Mouse (Mus musculus) heart, embryonic 14.5 days (tissue): ENCODE results near the gene Grip1. TPM values are rescaled to one million over a fixed set of nuclear protein-coding genes. Genes with fewer than 3 reads are reported as not detected.

ENCODE experiments used
- ATAC-seq: fragments of 200-750 bp; cut with Nextera tagmentation; 2 replicates; pipeline ENCODE4 v1.8.0; 2017; ENCODE audit warnings: low read depth, moderate TSS enrichment; ENCODE audit not compliant: insufficient number of reproducible peaks, insufficient read depth, low FRiP score
- H3K27ac ChIP-seq, 2 experiments: fragments of 200-500 bp in 1 of 2; fragments of 300-500 bp in 1 of 2; sonication (generic) in 1 of 2; replicated peaks in 1 of 2; 2 replicates each; pipeline ENCODE4 v1.5.1; 2012 to 2014; ENCODE audit warnings: low read depth in 2 of 2, low read length in 2 of 2, control low read depth in 1 of 2, mild to moderate bottlenecking in 1 of 2, mixed read lengths in 1 of 2; ENCODE audit not compliant: control insufficient read depth in 1 of 2, insufficient read depth in 1 of 2
- H3K27me3 ChIP-seq: fragments of 300-500 bp; sonication (generic); 2 replicates; pipeline ENCODE4 v1.6.1; 2014; ENCODE audit warnings: mild to moderate bottlenecking, low read length, control low read depth; ENCODE audit not compliant: control insufficient read depth, insufficient read depth
- H3K36me3 ChIP-seq: fragments of 300-500 bp; sonication (generic); 2 replicates; pipeline ENCODE4 v1.6.1; 2014; ENCODE audit warnings: mild to moderate bottlenecking, control low read depth, low read length, mixed read lengths; ENCODE audit not compliant: control insufficient read depth, insufficient read depth
- H3K4me1 ChIP-seq, 2 experiments: fragments of 200-500 bp in 1 of 2; fragments of 300-500 bp in 1 of 2; sonication (generic) in 1 of 2; 2 replicates each; pipeline ENCODE4 v1.6.1; 2012 to 2014; ENCODE audit warnings: low read length in 2 of 2, control low read depth in 1 of 2, mixed read lengths in 1 of 2; ENCODE audit not compliant: control insufficient read depth in 2 of 2, insufficient read depth in 2 of 2
- H3K4me2 ChIP-seq: fragments of 300-500 bp; sonication (generic); 2 replicates; pipeline ENCODE4 v1.6.1; 2014; ENCODE audit warnings: mild to moderate bottlenecking, low read length
- H3K4me3 ChIP-seq, 2 experiments: fragments of 200-500 bp in 1 of 2; fragments of 300-500 bp in 1 of 2; sonication (generic) in 1 of 2; 2 replicates each; pipeline ENCODE4 v1.5.1; 2012 to 2014; ENCODE audit warnings: low read length in 2 of 2, mild to moderate bottlenecking in 2 of 2, control low read depth in 1 of 2, low read depth in 1 of 2, moderate library complexity in 1 of 2; ENCODE audit not compliant: control insufficient read depth in 1 of 2, insufficient read depth in 1 of 2
- H3K9ac ChIP-seq: fragments of 300-500 bp; sonication (generic); 2 replicates; pipeline ENCODE4 v1.6.1; 2014; ENCODE audit warnings: mild to moderate bottlenecking, low read length
- H3K9me3 ChIP-seq: fragments of 300-500 bp; sonication (generic); 2 replicates; pipeline ENCODE4 v1.6.1; 2016; ENCODE audit warnings: low read length, control low read depth; ENCODE audit not compliant: control insufficient read depth
- WGBS: fragments of 180-500 bp; shearing (Covaris S2); extraction: QIAGEN DNeasy Blood & Tissue Kit; methylation state at CpG from one replicate; pipeline ENCODE4 v1.1.7; 2014; 5-methylcytosine and 5-hydroxymethylcytosine counted together
- polyA plus RNA-seq: library from polyadenylated mRNA; unstranded; fragments of >200 nt; fragmentation: Nextera tagmentation; extraction: Ambion mirVana; gene quantifications from 2 replicates; pipeline ENCODE4 v1.2.1, GENCODE M21; 2014

The Grip1 gene
- polyA plus RNA-seq, 1 experiment from 2014 or later = 2.9 TPM

DNA sequence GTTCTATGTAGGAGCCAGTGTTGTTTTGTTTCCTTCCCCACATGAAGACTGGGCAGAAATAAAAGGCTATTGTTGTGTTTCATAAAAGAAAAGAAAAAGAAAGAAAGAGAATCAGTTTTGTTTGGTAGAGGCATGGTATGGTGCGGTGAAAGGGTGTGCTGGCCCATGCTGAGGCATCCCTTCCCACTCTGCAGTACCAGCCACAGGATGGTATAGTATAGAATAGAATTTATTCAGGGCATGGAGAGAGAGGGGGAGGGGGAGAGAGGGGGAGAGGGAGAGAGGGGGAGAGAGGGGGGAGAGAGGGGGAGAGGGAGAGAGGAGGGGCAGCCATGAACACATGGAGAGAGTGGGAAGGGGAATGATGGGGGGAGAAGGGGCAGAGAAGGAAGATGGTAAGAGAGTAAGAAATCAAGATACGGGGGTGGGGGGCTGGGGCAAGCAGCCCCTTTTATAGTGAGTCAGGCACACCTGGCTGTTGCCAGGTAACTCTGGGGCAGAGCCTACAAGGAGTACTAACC is 591.1 kb downstream of the Grip1 start:
- 89% methylated on average over 2 of the region's 2 CpGs for WGBS

GRCm38 (mm10) chr10:120060579-120061237 is 607.1 kb downstream of the Grip1 start:
- H3K9me3 ChIP-seq = no peaks in the 10 kb centered on the region
- no peaks in the 10 kb centered on the region for H3K27me3 ChIP-seq
- H3K9ac ChIP-seq = no peak overlapping the region
- H3K4me1 ChIP-seq = peaks cover 9 to 13% of the 10 kb centered on the region in 2 experiments
- 25% methylated on average over 10 of the region's 10 CpGs for WGBS
- H3K27ac ChIP-seq = no peak overlapping the region
- no peak for ATAC-seq
- peak overlapping the region; percentile 52; the same call in 1 of the 2 replicates for H3K4me2 ChIP-seq
- no peak overlapping the region for H3K4me3 ChIP-seq
- no peaks in the 10 kb centered on the region for H3K36me3 ChIP-seq

More for the DNA sequence above, 591.1 kb downstream of the Grip1 start:
- Histone ChIP-seq H3K4me2 (no peak overlapping the region), H3K9me3 (no peaks in the 10 kb centered on the region), H3K4me1 (no peaks in the 10 kb centered on the region), H3K27ac (no peak overlapping the region), H3K4me3 (no peak overlapping the region), H3K9ac (no peak overlapping the region), H3K36me3 (0 out of 2 replicates have a peak, but pooled peaks cover 4% of the 10 kb centered on the region), H3K27me3 (no peaks in the 10 kb centered on the region)
- ATAC-seq = no peak

GRCm38 (mm10) chr10:120061238-120062130 is 607.9 kb downstream of the Grip1 start:
- 53% methylated on average over 24 of the region's 24 CpGs for WGBS
- Histone ChIP-seq H3K27ac (no peak overlapping the region), H3K9ac (no peak overlapping the region), H3K4me3 (peak overlapping the region in 1 of 2 experiments; percentile 3; a peak in 1 of 4 replicates), H3K4me1 (peaks cover 9 to 13% of the 10 kb centered on the region in 2 experiments), H3K27me3 (no peaks in the 10 kb centered on the region), H3K4me2 (peak overlapping the region; percentile 52), H3K9me3 (no peaks in the 10 kb centered on the region), H3K36me3 (no peaks in the 10 kb centered on the region)
- no peak; the same call in 1 of the 2 replicates for ATAC-seq

GRCm38 (mm10) chr10:120064424-120064823 is 610.8 kb downstream of the Grip1 start:
- no peaks in the 10 kb centered on the region for H3K9me3 ChIP-seq
- H3K4me2 ChIP-seq = no peak overlapping the region
- ATAC-seq = no peak
- WGBS = 29% methylated on average over 5 of the region's 5 CpGs
- no peak overlapping the region for H3K4me3 ChIP-seq
- no peak overlapping the region for H3K27ac ChIP-seq
- H3K9ac ChIP-seq = no peak overlapping the region
- no peaks in the 10 kb centered on the region for H3K27me3 ChIP-seq
- peaks cover 9 to 13% of the 10 kb centered on the region in 2 experiments for H3K4me1 ChIP-seq
- H3K36me3 ChIP-seq = no peaks in the 10 kb centered on the region

- H3K27ac ChIP-seq = no peak overlapping the region
- no peaks in the 10 kb centered on the region for H3K36me3 ChIP-seq
- H3K4me1 ChIP-seq = peaks cover 5 to 8% of the 10 kb centered on the region in 2 experiments; a peak in 3 of 4 replicates
- no peak overlapping the region for H3K9ac ChIP-seq
- H3K4me2 ChIP-seq = no peak overlapping the region
- no peaks in the 10 kb centered on the region for H3K9me3 ChIP-seq
- H3K27me3 ChIP-seq = no peaks in the 10 kb centered on the region
- no peak overlapping the region for H3K4me3 ChIP-seq
- WGBS = 88% methylated on average over 10 of the region's 10 CpGs
- ATAC-seq = no peak
These were observed 612.7 kb downstream of the Grip1 start for GRCm38 (mm10) chr10:120066319-120066718.

DNA sequence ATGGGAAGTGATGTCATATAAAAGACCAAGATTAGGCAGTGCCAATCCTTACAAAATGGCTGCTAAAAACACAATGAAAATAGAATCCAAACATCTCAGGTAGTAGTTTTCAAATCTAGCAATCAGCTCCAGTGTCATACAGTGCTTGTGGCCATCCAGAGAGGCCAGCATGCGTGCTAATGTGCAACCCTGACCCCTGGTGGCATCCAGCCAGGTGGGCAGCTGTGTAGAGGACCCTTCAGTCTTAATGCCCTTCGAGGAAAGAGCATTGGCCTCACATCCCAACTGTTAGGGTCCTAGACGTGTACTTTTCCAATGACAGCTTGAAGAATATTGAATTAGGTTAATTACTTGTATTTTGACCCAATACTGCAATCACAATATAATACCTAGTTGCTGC is 624.2 kb downstream of the Grip1 start:
- H3K27me3 ChIP-seq = no peaks in the 10 kb centered on the region
- no peaks in the 10 kb centered on the region for H3K4me1 ChIP-seq
- no peaks in the 10 kb centered on the region for H3K9me3 ChIP-seq
- no peak for ATAC-seq
- H3K36me3 ChIP-seq = peaks cover 4% of the 10 kb centered on the region; the same call in 1 of the 2 replicates
- H3K4me3 ChIP-seq = no peak overlapping the region
- H3K4me2 ChIP-seq = no peak overlapping the region
- no peak overlapping the region for H3K9ac ChIP-seq
- WGBS = 69% methylated on average over 3 of the region's 3 CpGs
- no peak overlapping the region for H3K27ac ChIP-seq

DNA sequence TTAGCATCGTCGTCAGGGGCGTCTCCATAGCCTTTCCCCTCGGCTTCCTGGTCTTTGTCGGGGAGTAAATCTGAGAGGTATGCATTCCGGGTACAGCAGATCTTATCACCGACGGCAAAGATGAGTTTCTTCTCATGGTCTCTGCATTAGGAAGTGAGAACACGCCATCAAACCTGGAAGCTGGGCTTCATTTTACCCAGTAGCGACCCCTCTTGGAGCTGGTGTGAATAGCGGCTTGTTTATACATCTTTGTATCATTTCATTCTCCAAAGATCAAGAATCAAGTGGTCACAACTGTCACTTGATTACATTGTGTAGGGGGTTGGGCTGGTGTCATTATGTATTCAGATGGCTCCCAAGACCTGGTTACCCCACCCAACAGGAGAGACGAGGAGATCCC is 638.9 kb downstream of the Grip1 start:
- Histone ChIP-seq H3K9ac (no peak overlapping the region), H3K4me3 (no peak overlapping the region), H3K9me3 (no peaks in the 10 kb centered on the region), H3K27me3 (no peaks in the 10 kb centered on the region), H3K27ac (no peak overlapping the region), H3K4me1 (no peaks in the 10 kb centered on the region), H3K36me3 (peaks cover 61% of the 10 kb centered on the region), H3K4me2 (no peak overlapping the region)
- ATAC-seq = no peak
- 86% methylated on average over 12 of the region's 12 CpGs for WGBS
